Mouse (Mus musculus) C2C12 (cell line): ENCODE results near the gene 1700113H08Rik. TPM values are rescaled to one million over a fixed set of nuclear protein-coding genes. Genes with fewer than 3 reads are reported as not detected.

Experiments
- H3K27me3 ChIP-seq: one replicate; pipeline ENCODE4 v1.6.1; 2011; ENCODE audit not compliant: control insufficient read depth, insufficient read depth, insufficient read length
- H3K36me3 ChIP-seq: one replicate; pipeline ENCODE4 v1.6.1; 2011; ENCODE audit not compliant: control insufficient read depth, insufficient read depth
- H3K4me3 ChIP-seq: one replicate; pipeline ENCODE4 v1.5.1; 2011; ENCODE audit warnings: mild to moderate bottlenecking, control low read depth; ENCODE audit not compliant: poor library complexity, insufficient read depth, severe bottlenecking
- H3K79me2 ChIP-seq: one replicate; pipeline ENCODE4 v1.6.1; 2011; ENCODE audit not compliant: control insufficient read depth, insufficient read depth
- H3K79me3 ChIP-seq: one replicate; pipeline ENCODE4 v1.6.1; 2011; ENCODE audit warnings: low read depth, control low read depth
- H3ac ChIP-seq: one replicate; pipeline ENCODE3; 2011; ENCODE audit warnings: low read depth; ENCODE audit not compliant: control insufficient read depth, insufficient read length
- CEBPB ChIP-seq: IDR thresholded peaks from one replicate; pipeline ENCODE4 v1.6.1; 2011; ENCODE audit warnings: low read depth, mild to moderate bottlenecking, control low read depth, moderate library complexity
- CTCF ChIP-seq: IDR thresholded peaks from one replicate; pipeline ENCODE4 v1.5.1; 2011; ENCODE audit not compliant: control insufficient read depth, insufficient read depth, insufficient read length
- FOSL1 ChIP-seq: IDR thresholded peaks from one replicate; pipeline ENCODE4 v1.8.0; 2011; ENCODE audit warnings: mild to moderate bottlenecking, low read length; ENCODE audit not compliant: poor library complexity, insufficient read depth, severe bottlenecking
- MAX ChIP-seq: IDR thresholded peaks from one replicate; pipeline ENCODE4 v1.6.1; 2011; ENCODE audit warnings: mild to moderate bottlenecking, control low read depth
- MYOD1 ChIP-seq: IDR thresholded peaks from one replicate; pipeline ENCODE4 v1.6.1; 2011; ENCODE audit warnings: low read depth; ENCODE audit not compliant: control insufficient read depth, insufficient read length
- MYOG ChIP-seq: IDR thresholded peaks from one replicate; pipeline ENCODE4 v1.6.1; 2011; ENCODE audit not compliant: control insufficient read depth, insufficient read length; ENCODE audit errors: extremely low read depth
- USF1 ChIP-seq: IDR thresholded peaks from one replicate; pipeline ENCODE4 v1.6.1; 2011; ENCODE audit warnings: low read depth, mild to moderate bottlenecking, control low read depth, moderate library complexity
- polyA plus RNA-seq: library from polyadenylated mRNA; unstranded; fragments of >200 nt; fragmentation: generic; extraction: Trizol; gene quantifications from one replicate; pipeline ENCODE4 v1.2.1, GENCODE M21; 2012; ENCODE audit warnings: missing spikeins

The 1700113H08Rik gene
- polyA plus RNA-seq, 1 experiment, result not detected

GRCm38 (mm10) chr10:87046931-87047468, 10.8 kb upstream of the 1700113H08Rik start:
- no peaks in the 10 kb centered on the region for H3K27me3 ChIP-seq
- H3K36me3 ChIP-seq, result no peaks in the 10 kb centered on the region
- H3K4me3 ChIP-seq, result no peak overlapping the region
- no peak for TF ChIP-seq USF1
- no peak for TF ChIP-seq MYOD1
- no peak for TF ChIP-seq CEBPB
- no peak for TF ChIP-seq FOSL1
- TF ChIP-seq MAX, result no peak
- no peak for TF ChIP-seq MYOG
- no peaks in the 10 kb centered on the region for H3K79me2 ChIP-seq
- H3ac ChIP-seq, result no peak overlapping the region
- H3K79me3 ChIP-seq, result no peaks in the 10 kb centered on the region

- Histone ChIP-seq H3K27me3 (peaks cover 4% of the 10 kb centered on the region), H3K79me3 (no peaks in the 10 kb centered on the region), H3K79me2 (no peaks in the 10 kb centered on the region), H3K4me3 (no peak overlapping the region), H3K36me3 (no peaks in the 10 kb centered on the region), H3ac (no peak overlapping the region)
- TF ChIP-seq CEBPB (no peak), CTCF (no peak), FOSL1 (no peak), MYOD1 (no peak), MYOG (no peak), USF1 (no peak), MAX (no peak)
Observed at GRCm38 (mm10) chr10:87049179-87049578, 8.7 kb upstream of the 1700113H08Rik start.

- no peaks in the 10 kb centered on the region for H3K79me3 ChIP-seq
- peaks cover 4% of the 10 kb centered on the region for H3K27me3 ChIP-seq
- H3ac ChIP-seq, result no peak overlapping the region
- H3K36me3 ChIP-seq, result no peaks in the 10 kb centered on the region
- no peak overlapping the region for H3K4me3 ChIP-seq
- TF ChIP-seq FOSL1 (no peak), MYOD1 (no peak), CEBPB (no peak), CTCF (no peak), USF1 (no peak), MAX (no peak), MYOG (no peak)
- no peaks in the 10 kb centered on the region for H3K79me2 ChIP-seq
Observed at GRCm38 (mm10) chr10:87051714-87052113, 6.1 kb upstream of the 1700113H08Rik start.

GRCm38 (mm10) chr10:87058251-87058925, 543 bp downstream of the 1700113H08Rik start:
- Histone ChIP-seq H3K79me2 (no peaks in the 10 kb centered on the region), H3K36me3 (no peaks in the 10 kb centered on the region), H3K4me3 (no peak overlapping the region), H3K27me3 (no peaks in the 10 kb centered on the region), H3ac (no peak overlapping the region), H3K79me3 (no peaks in the 10 kb centered on the region)
- no peak for TF ChIP-seq CTCF
- no peak for TF ChIP-seq MYOD1
- TF ChIP-seq FOSL1, result no peak
- no peak for TF ChIP-seq MYOG
- TF ChIP-seq MAX, result no peak
- no peak for TF ChIP-seq CEBPB
- TF ChIP-seq USF1, result no peak

GRCm38 (mm10) chr10:87058926-87059325, 1.1 kb downstream of the 1700113H08Rik start:
- Histone ChIP-seq H3ac (no peak overlapping the region), H3K36me3 (no peaks in the 10 kb centered on the region), H3K27me3 (no peaks in the 10 kb centered on the region), H3K79me2 (no peaks in the 10 kb centered on the region), H3K4me3 (no peak overlapping the region), H3K79me3 (no peaks in the 10 kb centered on the region)
- no peak for TF ChIP-seq CTCF
- TF ChIP-seq MYOD1, result no peak
- TF ChIP-seq FOSL1, result no peak
- no peak for TF ChIP-seq CEBPB
- TF ChIP-seq MYOG, result no peak
- TF ChIP-seq MAX, result no peak
- no peak for TF ChIP-seq USF1
